Mouse (Mus musculus): ENCODE results near the gene Pdzd2.

DNA sequence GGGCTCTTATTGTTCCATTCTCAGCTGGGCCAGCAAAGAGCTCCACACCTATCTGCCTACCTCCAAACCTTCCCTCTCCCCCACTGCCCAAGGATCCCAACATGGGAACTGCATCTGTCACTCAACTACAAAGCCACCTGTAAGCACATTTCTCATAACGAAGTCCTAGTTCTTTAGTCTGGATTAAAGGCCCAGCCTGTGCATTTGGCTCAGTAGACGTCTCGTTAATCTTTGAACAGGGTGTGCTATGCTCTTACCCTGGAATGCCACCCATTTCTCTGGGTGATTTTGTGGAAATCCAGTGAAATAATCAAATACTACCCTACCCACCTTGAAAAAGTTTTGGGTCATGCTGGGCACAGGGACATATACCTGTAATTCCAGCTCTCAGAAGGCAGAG is 308.5 kb downstream of the Pdzd2 start:
- TF ChIP-seq CTCF (IDR thresholded peaks at IDR 0.05; ENCODE audit: extremely low read depth, insufficient read length, insufficient replicate concordance, low read depth, low read length) (no peak), POLR2A (IDR thresholded peaks at IDR 0.05; ENCODE audit: low read depth, low read length) (no peak)
